Mouse (Mus musculus) CD8-positive naive resting alpha-beta T cell, adult 2 months (primary cell): ENCODE results near the gene Usp46.

Experiments
- DNase-seq, 2 experiments: peaks; one replicate each; pipeline ENCODE4 v3.0.0; 2022; ENCODE audit warnings: low read depth in 2 of 2, low spot score in 2 of 2

The Usp46 gene

GRCm38 (mm10) chr5:73958096-73958495, 110.1 kb downstream of the Usp46 start:
- DNase-seq, result no peak

GRCm38 (mm10) chr5:73955691-73956090, 112.5 kb downstream of the Usp46 start:
- DNase-seq, result no peak

- DNase-seq, result no peak
These were observed 113.2 kb downstream of the Usp46 start for GRCm38 (mm10) chr5:73955005-73955404.

GRCm38 (mm10) chr5:73953066-73953614, 115.1 kb downstream of the Usp46 start:
- no peak for DNase-seq

- no peak for DNase-seq
These were observed 116.6 kb downstream of the Usp46 start for GRCm38 (mm10) chr5:73951649-73952000.

GRCm38 (mm10) chr5:73950809-73951648, 117.2 kb downstream of the Usp46 start:
- no peak for DNase-seq
